Mouse (Mus musculus) forebrain, embryonic 12.5 days (tissue): ENCODE data around the gene 4921536K21Rik. TPM values are rescaled to one million over a fixed set of nuclear protein-coding genes. Genes with fewer than 3 reads are reported as not detected.
A peak's percentile ranks its signal among the peaks of the same experiment; 100 is the strongest.

Experiments
- ATAC-seq: fragments of 200-750 bp; cut with Nextera tagmentation; 2 replicates; pipeline ENCODE4 v1.8.0; 2017; ENCODE audit warnings: moderate TSS enrichment; ENCODE audit not compliant: low FRiP score
- H3K27ac ChIP-seq: fragments of 300-500 bp; sonication (generic); 2 replicates; pipeline ENCODE4 v1.5.1; 2016; ENCODE audit warnings: mild to moderate bottlenecking
- H3K27me3 ChIP-seq: fragments of 300-500 bp; sonication (generic); 2 replicates; pipeline ENCODE4 v1.6.1; 2016; ENCODE audit warnings: mild to moderate bottlenecking
- H3K36me3 ChIP-seq: fragments of 300-500 bp; sonication (generic); replicated peaks from 2 replicates; pipeline ENCODE4 v1.6.1; 2016; ENCODE audit warnings: mild to moderate bottlenecking
- H3K4me1 ChIP-seq: fragments of 300-500 bp; sonication (generic); 2 replicates; pipeline ENCODE4 v1.6.1; 2016
- H3K4me2 ChIP-seq: fragments of 300-500 bp; sonication (generic); 2 replicates; pipeline ENCODE4 v1.6.1; 2016; ENCODE audit warnings: mild to moderate bottlenecking, moderate library complexity
- H3K4me3 ChIP-seq: fragments of 300-500 bp; sonication (generic); replicated peaks from 2 replicates; pipeline ENCODE4 v1.5.1; 2016; ENCODE audit warnings: mild to moderate bottlenecking
- H3K9ac ChIP-seq: fragments of 300-500 bp; sonication (generic); 2 replicates; pipeline ENCODE4 v1.6.1; 2016; ENCODE audit warnings: mild to moderate bottlenecking
- H3K9me3 ChIP-seq: fragments of 300-500 bp; sonication (generic); 2 replicates; pipeline ENCODE4 v1.6.1; 2016
- WGBS: fragments of 180-500 bp; shearing (Covaris S2); methylation state at CpG from one replicate; pipeline ENCODE4 v1.1.7; 2016; 5-methylcytosine and 5-hydroxymethylcytosine counted together
- polyA plus RNA-seq: library from polyadenylated mRNA; unstranded; fragments of >200 nt; fragmentation: Nextera tagmentation; extraction: Ambion mirVana; gene quantifications from 2 replicates; pipeline ENCODE4 v1.2.1, GENCODE M21; 2016

The 4921536K21Rik gene
- polyA plus RNA-seq, 1 experiment from 2014 or later, result 0.79 TPM

- H3K4me2 ChIP-seq, result peak within 1 kb of the TSS; percentile 82
- H3K4me1 ChIP-seq, result peaks cover 10% of the 10 kb centered on the region
- no peaks in the 10 kb centered on the region for H3K36me3 ChIP-seq
- H3K9me3 ChIP-seq, result no peaks in the 10 kb centered on the region
- WGBS, result 5% methylated on average over 47 of the region's 58 CpGs
- peaks cover 35% of the 10 kb centered on the region for H3K27me3 ChIP-seq
- ATAC-seq, result peak; percentile 96
- peak within 1 kb of the TSS; percentile 59 for H3K9ac ChIP-seq
- peak within 1 kb of the TSS; percentile 49 for H3K4me3 ChIP-seq
- no peak within 1 kb of the TSS for H3K27ac ChIP-seq
Measured at GRCm38 (mm10) chr11:3863454-3864112, 31.3 kb downstream of the 4921536K21Rik start, which contains the start of gene Osbp2. Osbp2 (minus strand) TSS chr11:3863903.

GRCm38 (mm10) chr11:3862661-3863453 is 32.0 kb downstream of the 4921536K21Rik start:
- Histone ChIP-seq H3K27me3 (peaks cover 35% of the 10 kb centered on the region), H3K36me3 (no peaks in the 10 kb centered on the region), H3K4me2 (peak overlapping the region; percentile 82), H3K27ac (no peak overlapping the region), H3K4me3 (peak overlapping the region; percentile 49), H3K4me1 (peaks cover 10% of the 10 kb centered on the region), H3K9me3 (no peaks in the 10 kb centered on the region), H3K9ac (peak overlapping the region; percentile 59; the same call in 1 of the 2 replicates)
- WGBS, result 74% methylated on average over 19 of the region's 19 CpGs
- ATAC-seq, result 0 out of 2 replicates have a peak, but pooled peaks have one; percentile 10

GRCm38 (mm10) chr11:3860361-3860760 is 34.5 kb downstream of the 4921536K21Rik start:
- no peak overlapping the region for H3K4me3 ChIP-seq
- no peak for ATAC-seq
- no peak overlapping the region for H3K9ac ChIP-seq
- H3K9me3 ChIP-seq, result no peaks in the 10 kb centered on the region
- no peak overlapping the region for H3K4me2 ChIP-seq
- peaks cover 34% of the 10 kb centered on the region for H3K27me3 ChIP-seq
- WGBS, result 74% methylated on average over 4 of the region's 4 CpGs
- H3K4me1 ChIP-seq, result peaks cover 10% of the 10 kb centered on the region
- no peak overlapping the region for H3K27ac ChIP-seq
- no peaks in the 10 kb centered on the region for H3K36me3 ChIP-seq

GRCm38 (mm10) chr11:3859778-3860177 is 35.1 kb downstream of the 4921536K21Rik start:
- Histone ChIP-seq H3K4me2 (no peak overlapping the region), H3K9me3 (no peaks in the 10 kb centered on the region), H3K9ac (no peak overlapping the region), H3K36me3 (no peaks in the 10 kb centered on the region), H3K4me3 (no peak overlapping the region), H3K27ac (no peak overlapping the region), H3K27me3 (peaks cover 31% of the 10 kb centered on the region), H3K4me1 (peaks cover 10% of the 10 kb centered on the region)
- ATAC-seq, result no peak
- 87% methylated on average over 4 of the region's 4 CpGs for WGBS

GRCm38 (mm10) chr11:3857902-3858301 is 37.0 kb downstream of the 4921536K21Rik start:
- H3K27ac ChIP-seq, result no peak overlapping the region
- ATAC-seq, result no peak
- no peaks in the 10 kb centered on the region for H3K36me3 ChIP-seq
- no peak overlapping the region for H3K4me3 ChIP-seq
- no peaks in the 10 kb centered on the region for H3K4me1 ChIP-seq
- H3K27me3 ChIP-seq, result peaks cover 16% of the 10 kb centered on the region
- no peaks in the 10 kb centered on the region for H3K9me3 ChIP-seq
- WGBS, result 80% methylated on average over 5 of the region's 5 CpGs
- no peak overlapping the region for H3K4me2 ChIP-seq
- H3K9ac ChIP-seq, result no peak overlapping the region

GRCm38 (mm10) chr11:3855846-3856245 is 39.1 kb downstream of the 4921536K21Rik start:
- Histone ChIP-seq H3K36me3 (no peaks in the 10 kb centered on the region), H3K9me3 (no peaks in the 10 kb centered on the region), H3K4me2 (no peak overlapping the region), H3K4me3 (no peak overlapping the region), H3K27me3 (no peaks in the 10 kb centered on the region), H3K9ac (no peak overlapping the region), H3K4me1 (no peaks in the 10 kb centered on the region), H3K27ac (no peak overlapping the region)
- WGBS, result 91% methylated on average over 5 of the region's 5 CpGs
- no peak for ATAC-seq

GRCm38 (mm10) chr11:3854156-3854555 is 40.7 kb downstream of the 4921536K21Rik start:
- H3K36me3 ChIP-seq, result no peaks in the 10 kb centered on the region
- H3K27ac ChIP-seq, result 0 out of 2 replicates have a peak overlapping the region, but pooled peaks have one; percentile 9
- H3K4me3 ChIP-seq, result no peak overlapping the region
- no peaks in the 10 kb centered on the region for H3K9me3 ChIP-seq
- no peaks in the 10 kb centered on the region for H3K27me3 ChIP-seq
- ATAC-seq, result no peak
- H3K4me1 ChIP-seq, result no peaks in the 10 kb centered on the region
- no peak overlapping the region for H3K4me2 ChIP-seq
- WGBS, result 87% methylated on average over 3 of the region's 3 CpGs
- H3K9ac ChIP-seq, result no peak overlapping the region

- Histone ChIP-seq H3K36me3 (no peaks in the 10 kb centered on the region), H3K4me3 (no peak overlapping the region), H3K27me3 (no peaks in the 10 kb centered on the region), H3K4me2 (no peak overlapping the region), H3K4me1 (no peaks in the 10 kb centered on the region), H3K9ac (no peak overlapping the region), H3K9me3 (no peaks in the 10 kb centered on the region), H3K27ac (0 out of 2 replicates have a peak overlapping the region, but pooled peaks have one; percentile 9)
- ATAC-seq, result 0 out of 2 replicates have a peak, but pooled peaks have one; percentile 23
- WGBS, result 77% methylated on average over 5 of the region's 5 CpGs
Measured at GRCm38 (mm10) chr11:3853481-3854034, 41.3 kb downstream of the 4921536K21Rik start.

- no peak overlapping the region for H3K27ac ChIP-seq
Measured at GRCm38 (mm10) chr11:3853031-3853430, 41.9 kb downstream of the 4921536K21Rik start.

GRCm38 (mm10) chr11:3851872-3852271 is 43.0 kb downstream of the 4921536K21Rik start:
- H3K4me1 ChIP-seq, result no peaks in the 10 kb centered on the region
- ATAC-seq, result no peak
- no peak overlapping the region; the same call in 1 of the 2 replicates for H3K4me2 ChIP-seq
- no peaks in the 10 kb centered on the region for H3K27me3 ChIP-seq
- H3K27ac ChIP-seq, result no peak overlapping the region
- H3K9me3 ChIP-seq, result no peaks in the 10 kb centered on the region
- no peak overlapping the region for H3K4me3 ChIP-seq
- no peaks in the 10 kb centered on the region for H3K36me3 ChIP-seq
- 81% methylated on average over 4 of the region's 4 CpGs for WGBS
- H3K9ac ChIP-seq, result no peak overlapping the region

More at GRCm38 (mm10) chr11:3853031-3853430, 41.9 kb downstream of the 4921536K21Rik start:
- Histone ChIP-seq H3K9me3 (no peaks in the 10 kb centered on the region), H3K4me3 (no peak overlapping the region), H3K36me3 (no peaks in the 10 kb centered on the region), H3K27me3 (no peaks in the 10 kb centered on the region), H3K4me1 (no peaks in the 10 kb centered on the region), H3K9ac (no peak overlapping the region), H3K4me2 (no peak overlapping the region)
- 93% methylated on average over 10 of the region's 10 CpGs for WGBS
- ATAC-seq, result no peak

GRCm38 (mm10) chr11:3850746-3851277 is 44.1 kb downstream of the 4921536K21Rik start:
- no peak for ATAC-seq
- H3K27ac ChIP-seq, result no peak overlapping the region
- H3K9ac ChIP-seq, result no peak overlapping the region
- no peaks in the 10 kb centered on the region for H3K9me3 ChIP-seq
- H3K4me2 ChIP-seq, result no peak overlapping the region
- no peaks in the 10 kb centered on the region for H3K36me3 ChIP-seq
- no peaks in the 10 kb centered on the region for H3K4me1 ChIP-seq
- no peaks in the 10 kb centered on the region for H3K27me3 ChIP-seq
- no peak overlapping the region for H3K4me3 ChIP-seq
- WGBS, result 65% methylated on average over 5 of the region's 5 CpGs

- 86% methylated on average over 2 of the region's 2 CpGs for WGBS
- H3K9me3 ChIP-seq, result no peaks in the 10 kb centered on the region
- H3K27me3 ChIP-seq, result no peaks in the 10 kb centered on the region
- no peaks in the 10 kb centered on the region for H3K4me1 ChIP-seq
- no peak overlapping the region for H3K9ac ChIP-seq
- H3K4me2 ChIP-seq, result no peak overlapping the region
- H3K36me3 ChIP-seq, result no peaks in the 10 kb centered on the region
- H3K27ac ChIP-seq, result no peak overlapping the region
- H3K4me3 ChIP-seq, result no peak overlapping the region
- no peak for ATAC-seq
Measured at GRCm38 (mm10) chr11:3850315-3850614, 44.6 kb downstream of the 4921536K21Rik start.
